Mouse (Mus musculus): ENCODE measurements around the gene Letmd1.

- TF ChIP-seq POLR2A (IDR thresholded peaks at IDR 0.05; ENCODE audit: borderline replicate concordance, low read depth, low read length) (no peak), CTCF (IDR thresholded peaks at IDR 0.05; ENCODE audit: low read depth, low read length) (no peak)
These were observed 51.5 kb downstream of the Letmd1 start for GRCm38 (mm10) chr15:100520306-100520705.
